Mouse (Mus musculus) C2C12 (cell line): ENCODE data around the gene Gphb5.

Experiments
- CTCF ChIP-seq: IDR thresholded peaks from one replicate; pipeline ENCODE4 v1.5.1; 2011; ENCODE audit not compliant: control insufficient read depth, insufficient read depth, insufficient read length
- MAX ChIP-seq: IDR thresholded peaks from one replicate; pipeline ENCODE4 v1.6.1; 2011; ENCODE audit warnings: mild to moderate bottlenecking, control low read depth
- USF1 ChIP-seq: IDR thresholded peaks from one replicate; pipeline ENCODE4 v1.6.1; 2011; ENCODE audit warnings: low read depth, mild to moderate bottlenecking, control low read depth, moderate library complexity

- TF ChIP-seq CTCF (no peak), MAX (no peak), USF1 (no peak)
These were observed 50.9 kb downstream of the Gphb5 start for GRCm38 (mm10) chr12:75365621-75366124.
